Mouse (Mus musculus) hindlimb bud, embryonic 11.5 days (tissue): ENCODE data around the gene Rad51b.

Experiments used
- DNase-seq: peaks from one replicate; pipeline ENCODE4 v3.0.0-alpha.2; 2012; ENCODE audit warnings: low read depth, low spot score; ENCODE audit errors: extremely low spot score

The Rad51b gene

GRCm38 (mm10) chr12:79433724-79434442 is 136.8 kb downstream of the Rad51b start:
- DNase-seq, result no peak

- DNase-seq, result no peak
Observed at GRCm38 (mm10) chr12:79435474-79435873, 138.4 kb downstream of the Rad51b start.

GRCm38 (mm10) chr12:79436035-79436434 is 139.0 kb downstream of the Rad51b start:
- no peak for DNase-seq

- no peak for DNase-seq
Observed at GRCm38 (mm10) chr12:79436892-79437291, 139.8 kb downstream of the Rad51b start.

GRCm38 (mm10) chr12:79437572-79437971 is 140.5 kb downstream of the Rad51b start:
- DNase-seq, result no peak

- DNase-seq, result no peak
Observed at GRCm38 (mm10) chr12:79439961-79440360, 142.9 kb downstream of the Rad51b start.

GRCm38 (mm10) chr12:79441210-79442005 is 144.3 kb downstream of the Rad51b start:
- no peak for DNase-seq

GRCm38 (mm10) chr12:79442126-79442525 is 145.0 kb downstream of the Rad51b start:
- no peak for DNase-seq

- DNase-seq, result no peak
Observed at GRCm38 (mm10) chr12:79442836-79443390, 145.8 kb downstream of the Rad51b start.

- no peak for DNase-seq
Observed at GRCm38 (mm10) chr12:79444646-79445045, 147.6 kb downstream of the Rad51b start.

- DNase-seq, result no peak
Observed at GRCm38 (mm10) chr12:79447039-79447438, 150.0 kb downstream of the Rad51b start.

- DNase-seq, result no peak
Observed at GRCm38 (mm10) chr12:79449817-79450411, 152.8 kb downstream of the Rad51b start.

- DNase-seq, result no peak
Observed at GRCm38 (mm10) chr12:79452882-79453281, 155.8 kb downstream of the Rad51b start.

GRCm38 (mm10) chr12:79454017-79454416 is 156.9 kb downstream of the Rad51b start:
- no peak for DNase-seq

GRCm38 (mm10) chr12:79455061-79455847 is 158.2 kb downstream of the Rad51b start:
- DNase-seq, result no peak

- DNase-seq, result no peak
Observed at GRCm38 (mm10) chr12:79455848-79456164, 158.7 kb downstream of the Rad51b start.

- no peak for DNase-seq
Observed at GRCm38 (mm10) chr12:79456251-79456650, 159.2 kb downstream of the Rad51b start.

GRCm38 (mm10) chr12:79463371-79463770 is 166.3 kb downstream of the Rad51b start:
- DNase-seq, result no peak

GRCm38 (mm10) chr12:79470113-79470512 is 173.0 kb downstream of the Rad51b start:
- no peak for DNase-seq

GRCm38 (mm10) chr12:79471868-79472267 is 174.8 kb downstream of the Rad51b start:
- DNase-seq, result no peak
